Mouse (Mus musculus) hindbrain, embryonic 16.5 days (tissue): ENCODE results near the gene Dhrs7. TPM values are rescaled to one million over a fixed set of nuclear protein-coding genes. Genes with fewer than 3 reads are reported as not detected.

Source experiments
- ATAC-seq: fragments of 200-750 bp; cut with Nextera tagmentation; 2 replicates; pipeline ENCODE4 v1.8.0; 2017; ENCODE audit warnings: moderate TSS enrichment, moderate library complexity
- H3K27ac ChIP-seq: fragments of 300-500 bp; sonication (generic); 2 replicates; pipeline ENCODE4 v1.5.1; 2014; ENCODE audit warnings: low read depth, mild to moderate bottlenecking, control low read depth, low read length, moderate library complexity
- H3K27me3 ChIP-seq: fragments of 300-500 bp; sonication (generic); replicated peaks from 2 replicates; pipeline ENCODE4 v1.6.1; 2014; ENCODE audit warnings: low read length; ENCODE audit not compliant: control insufficient read depth, insufficient read depth
- H3K36me3 ChIP-seq: fragments of 300-500 bp; sonication (generic); 2 replicates; pipeline ENCODE4 v1.6.1; 2014; ENCODE audit warnings: mild to moderate bottlenecking, low read length, moderate library complexity, mixed read lengths; ENCODE audit not compliant: control insufficient read depth, insufficient read depth
- H3K4me1 ChIP-seq: fragments of 300-500 bp; sonication (generic); 2 replicates; pipeline ENCODE4 v1.6.1; 2014; ENCODE audit warnings: low read depth, low read length; ENCODE audit not compliant: control insufficient read depth, insufficient read depth
- H3K4me2 ChIP-seq: fragments of 300-500 bp; sonication (generic); 2 replicates; pipeline ENCODE4 v1.6.1; 2014; ENCODE audit warnings: mild to moderate bottlenecking, low read length, control low read depth, moderate library complexity
- H3K4me3 ChIP-seq: fragments of 300-500 bp; sonication (generic); 2 replicates; pipeline ENCODE4 v1.5.1; 2014; ENCODE audit warnings: mild to moderate bottlenecking, low read length, control low read depth, moderate library complexity
- H3K9ac ChIP-seq: fragments of 300-500 bp; sonication (generic); 2 replicates; pipeline ENCODE4 v1.6.1; 2014; ENCODE audit warnings: low read depth, mild to moderate bottlenecking, control low read depth, low read length, moderate library complexity
- H3K9me3 ChIP-seq: fragments of 300-500 bp; sonication (generic); 2 replicates; pipeline ENCODE4 v1.6.1; 2014; ENCODE audit warnings: mild to moderate bottlenecking, low read length, moderate library complexity; ENCODE audit not compliant: control insufficient read depth
- WGBS: fragments of 180-500 bp; shearing (Covaris S2); extraction: QIAGEN DNeasy Blood & Tissue Kit; methylation state at CpG from one replicate; pipeline ENCODE4 v1.1.7; 2014; 5-methylcytosine and 5-hydroxymethylcytosine counted together
- polyA plus RNA-seq: library from polyadenylated mRNA; unstranded; fragments of >200 nt; fragmentation: Nextera tagmentation; extraction: Ambion mirVana; gene quantifications from 2 replicates; pipeline ENCODE4 v1.2.1, GENCODE M21; 2015

Gene Dhrs7
- polyA plus RNA-seq, 1 experiment from 2014 or later = 22.7 TPM

DNA sequence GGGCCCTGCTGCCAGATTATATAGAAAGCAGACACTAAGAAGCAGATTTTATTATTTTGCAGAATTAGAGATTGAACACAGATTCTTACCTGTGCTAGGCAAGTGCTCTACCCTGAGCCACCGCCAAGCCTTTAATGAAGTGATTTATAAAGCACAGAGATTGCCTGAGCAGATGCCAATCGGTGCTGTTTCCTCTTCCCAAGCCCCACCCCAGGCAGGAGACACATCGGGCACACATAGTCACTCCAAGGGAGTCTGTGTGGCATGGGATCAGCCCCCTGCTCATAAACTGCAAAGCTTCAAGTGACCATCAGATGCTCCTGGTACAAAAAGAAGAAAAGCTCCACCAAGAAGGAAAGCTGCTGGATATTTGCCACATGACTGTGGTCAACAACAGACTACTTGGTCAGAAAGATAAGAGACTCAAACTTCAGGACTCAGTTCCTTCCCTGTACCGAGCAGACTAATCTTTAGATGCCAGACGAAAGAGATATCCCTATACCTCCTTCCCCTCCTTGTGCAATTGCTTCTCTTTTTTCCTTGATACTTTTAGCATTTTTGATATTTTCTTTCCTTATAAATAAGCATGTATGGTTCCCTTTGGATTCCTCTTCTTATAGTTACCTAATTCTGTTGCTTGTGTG is 41.7 kb downstream of the Dhrs7 start:
- no peak overlapping the region for H3K27ac ChIP-seq
- no peak overlapping the region for H3K4me2 ChIP-seq
- no peak for ATAC-seq
- H3K9me3 ChIP-seq = no peaks in the 10 kb centered on the region
- no peaks in the 10 kb centered on the region for H3K36me3 ChIP-seq
- 89% methylated on average over 5 of the region's 5 CpGs for WGBS
- H3K4me1 ChIP-seq = no peaks in the 10 kb centered on the region
- no peak overlapping the region for H3K9ac ChIP-seq
- H3K4me3 ChIP-seq = no peak overlapping the region
- no peaks in the 10 kb centered on the region for H3K27me3 ChIP-seq

DNA sequence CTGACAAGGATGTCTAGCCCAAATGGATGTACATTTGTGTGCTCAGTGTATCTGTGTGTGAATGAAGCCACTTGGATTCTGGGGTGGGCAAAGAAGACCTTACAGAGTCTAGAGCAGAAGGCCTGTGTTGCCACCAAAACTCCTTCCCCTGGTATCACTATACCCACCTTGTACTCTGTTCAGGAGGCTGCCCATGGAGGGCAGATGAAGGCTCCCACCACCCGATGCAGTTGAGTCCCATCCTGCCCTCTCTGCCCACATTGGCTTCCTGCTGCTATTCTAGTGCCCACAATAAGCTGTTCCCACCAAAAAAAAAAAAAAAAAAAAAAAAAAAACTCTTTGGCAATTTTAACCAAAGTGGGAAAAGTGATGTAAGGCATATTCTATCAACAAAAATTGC is 43.3 kb downstream of the Dhrs7 start:
- 88% methylated on average over 1 of the region's 1 CpGs for WGBS
- Histone ChIP-seq H3K36me3 (no peaks in the 10 kb centered on the region), H3K4me2 (no peak overlapping the region), H3K27ac (no peak overlapping the region), H3K4me3 (no peak overlapping the region), H3K9ac (no peak overlapping the region), H3K9me3 (no peaks in the 10 kb centered on the region), H3K4me1 (no peaks in the 10 kb centered on the region), H3K27me3 (no peaks in the 10 kb centered on the region)
- no peak for ATAC-seq

GRCm38 (mm10) chr12:72620856-72621255 is 43.9 kb downstream of the Dhrs7 start:
- no peak overlapping the region for H3K9ac ChIP-seq
- ATAC-seq = no peak
- H3K27ac ChIP-seq = no peak overlapping the region
- no peak overlapping the region for H3K4me2 ChIP-seq
- H3K27me3 ChIP-seq = no peaks in the 10 kb centered on the region
- H3K36me3 ChIP-seq = no peaks in the 10 kb centered on the region
- no peaks in the 10 kb centered on the region for H3K9me3 ChIP-seq
- no peaks in the 10 kb centered on the region for H3K4me1 ChIP-seq
- no peak overlapping the region for H3K4me3 ChIP-seq
- WGBS = 95% methylated on average over 7 of the region's 7 CpGs

DNA sequence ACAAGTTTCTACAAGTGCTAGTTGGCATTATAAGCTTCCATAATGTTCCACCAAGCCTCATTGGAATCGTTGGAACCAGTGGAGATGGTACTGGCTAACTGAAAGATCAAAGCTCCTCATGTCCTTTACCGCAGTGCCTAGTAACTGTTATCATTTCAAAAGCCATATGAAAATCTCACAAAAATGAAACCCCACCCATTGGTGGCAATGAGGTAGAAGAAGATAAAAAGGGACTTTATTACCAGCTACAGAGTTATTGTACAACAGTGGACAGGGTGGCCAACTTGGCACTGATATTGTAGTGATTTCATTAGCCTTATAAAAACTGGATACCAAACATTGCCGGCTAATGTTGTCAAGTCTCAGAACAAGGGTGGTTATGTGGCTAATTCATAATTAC is 52.7 kb downstream of the Dhrs7 start:
- no peaks in the 10 kb centered on the region for H3K36me3 ChIP-seq
- 92% methylated on average over 3 of the region's 3 CpGs for WGBS

More for the DNA sequence above, 52.7 kb downstream of the Dhrs7 start:
- Histone ChIP-seq H3K27ac (no peak overlapping the region), H3K4me3 (no peak overlapping the region), H3K9ac (no peak overlapping the region), H3K4me1 (no peaks in the 10 kb centered on the region), H3K4me2 (no peak overlapping the region), H3K27me3 (no peaks in the 10 kb centered on the region), H3K9me3 (no peaks in the 10 kb centered on the region; the same call in 1 of the 2 replicates)
- no peak for ATAC-seq

Other genes starting within 250 kb of the Dhrs7 start
- gene Lrrc9, start 223.0 kb downstream of the Dhrs7 start, polyA plus RNA-seq = 3.3 and 3.9 TPM in 2 replicates
- gene Pcnx4, start 128.5 kb downstream of the Dhrs7 start, polyA plus RNA-seq = 24.6 and 25.5 TPM in 2 replicates
- gene Gm4756, start 15.2 kb downstream of the Dhrs7 start, polyA plus RNA-seq = not detected in 2 replicates
- gene Ppm1a, start 92.5 kb upstream of the Dhrs7 start, polyA plus RNA-seq = 25.7 and 47.5 TPM in 2 replicates